Mouse (Mus musculus) testis, adult 2 months (tissue): Measurements from ENCODE around the gene Usp42.

Experiments used
- CTCF ChIP-seq: fragments of 200-500 bp; IDR thresholded peaks from 2 replicates; pipeline ENCODE4 v1.5.1; 2012; ENCODE audit warnings: low read depth, mild to moderate bottlenecking, inconsistent platforms, low read length, moderate library complexity; ENCODE audit not compliant: control insufficient read depth, insufficient read depth, insufficient replicate concordance
- POLR2A ChIP-seq: fragments of 200-500 bp; IDR thresholded peaks from 2 replicates; pipeline ENCODE4 v1.6.1; 2012; ENCODE audit warnings: low read depth, mild to moderate bottlenecking, inconsistent platforms, low read length, moderate library complexity; ENCODE audit not compliant: control insufficient read depth

- TF ChIP-seq POLR2A (no peak), CTCF (no peak)
These were observed 54.7 kb downstream of the Usp42 start for GRCm38 (mm10) chr5:143677363-143677762.
